Mouse (Mus musculus) bone marrow macrophage, adult 2 months (primary cell): ENCODE measurements around the gene Rad51c.

Experiments
- CTCF ChIP-seq: IDR thresholded peaks from 2 replicates; pipeline ENCODE4 v1.5.1; 2012; ENCODE audit warnings: low read depth, mild to moderate bottlenecking, low read length, moderate library complexity
- POLR2A ChIP-seq: IDR thresholded peaks from 2 replicates; pipeline ENCODE4 v1.6.1; 2012; ENCODE audit warnings: mild to moderate bottlenecking, low read depth, low read length, borderline replicate concordance

GRCm38 (mm10) chr11:87384551-87384950, 20.2 kb downstream of the Rad51c start:
- TF ChIP-seq CTCF: no peak
- no peak for TF ChIP-seq POLR2A
